Mouse (Mus musculus) myocyte (in vitro differentiated cells): ENCODE data around the gene Nhs.

Experiments
- CEBPB ChIP-seq: IDR thresholded peaks from 2 replicates; pipeline ENCODE4 v1.6.1; 2011; ENCODE audit warnings: mild to moderate bottlenecking, moderate library complexity; ENCODE audit not compliant: poor library complexity, insufficient read depth, severe bottlenecking
- E2F4 ChIP-seq: IDR thresholded peaks from one replicate; pipeline ENCODE4 v1.6.1; 2011; ENCODE audit warnings: mild to moderate bottlenecking, control low read depth, moderate library complexity; ENCODE audit not compliant: insufficient read depth
- MAX ChIP-seq: IDR thresholded peaks from one replicate; pipeline ENCODE4 v1.6.1; 2011; ENCODE audit warnings: low read depth, mild to moderate bottlenecking, control low read depth
- MYOD1 ChIP-seq, 3 experiments: IDR thresholded peaks; one replicate each; pipeline ENCODE4 v1.6.1; 2011; ENCODE audit warnings: control low read depth in 2 of 3, low read depth in 2 of 3, mild to moderate bottlenecking in 2 of 3, moderate library complexity in 1 of 3; ENCODE audit not compliant: insufficient read length in 2 of 3, control insufficient read depth in 1 of 3
- MYOG ChIP-seq, 3 experiments: IDR thresholded peaks; one replicate each; pipeline ENCODE4 v1.6.1; 2011; ENCODE audit warnings: control low read depth in 2 of 3, low read depth in 2 of 3, mild to moderate bottlenecking in 2 of 3; ENCODE audit not compliant: insufficient read length in 2 of 3, control insufficient read depth in 1 of 3, insufficient read depth in 1 of 3
- POLR2A ChIP-seq: IDR thresholded peaks from one replicate; pipeline ENCODE4 v1.6.1; 2011; ENCODE audit warnings: low read depth, mild to moderate bottlenecking, control low read depth, moderate library complexity; ENCODE audit not compliant: insufficient read length
- POLR2AphosphoS2 ChIP-seq: IDR thresholded peaks from one replicate; pipeline ENCODE4 v1.6.1; 2011; ENCODE audit warnings: low read depth, control low read depth; ENCODE audit not compliant: insufficient read length
- TCF12 ChIP-seq: IDR thresholded peaks from one replicate; pipeline ENCODE4 v1.6.1; 2011; ENCODE audit warnings: mild to moderate bottlenecking, control low read depth; ENCODE audit not compliant: poor library complexity, insufficient read depth, severe bottlenecking
- USF1 ChIP-seq: IDR thresholded peaks from one replicate; pipeline ENCODE4 v1.6.1; 2011; ENCODE audit warnings: low read depth, mild to moderate bottlenecking, control low read depth, moderate library complexity

- TF ChIP-seq CEBPB (no peak), POLR2A (no peak), TCF12 (no peak), POLR2AphosphoS2 (no peak), USF1 (no peak), MAX (no peak), E2F4 (no peak), MYOD1 (IDR thresholded peaks at IDR 0.05; ENCODE audit: control insufficient read depth in 1 of 3, insufficient read length in 2 of 3, low read depth in 2 of 3) (no peak), MYOG (IDR thresholded peaks at IDR 0.05; ENCODE audit: control insufficient read depth in 1 of 3, insufficient read depth in 1 of 3, insufficient read length in 2 of 3, low read depth in 2 of 3) (no peak)
Observed at GRCm38 (mm10) chrX:161977236-161977841, 182.2 kb downstream of the Nhs start.
